Mouse (Mus musculus): ENCODE measurements around the gene Ero1l. TPM values are rescaled to one million over a fixed set of nuclear protein-coding genes. Genes with fewer than 3 reads are reported as not detected.
A peak's percentile ranks its signal among the peaks of the same experiment; 100 is the strongest.

The Ero1l gene
- polyA plus RNA-seq, 1 experiment: 9.4 TPM

- H3K27me3 ChIP-seq (replicated peaks; ENCODE audit: control insufficient read depth, insufficient read depth, low read length): no peaks in the 10 kb centered on the region
- 14% methylated on average over 8 of the region's 8 CpGs for WGBS
- H3K36me3 ChIP-seq (ENCODE audit: control insufficient read depth, insufficient read depth, low read length): peaks cover 3% of the 10 kb centered on the region
- no peak for DNase-seq
- peak overlapping the region; percentile 14; the same call in 1 of the 2 replicates for H3K4me3 ChIP-seq (ENCODE audit: insufficient read depth, low read depth, low read length)
- no peak overlapping the region for H3K27ac ChIP-seq (ENCODE audit: insufficient read depth, low read depth, low read length)
- no peaks in the 10 kb centered on the region for H3K4me1 ChIP-seq (ENCODE audit: control insufficient read depth, insufficient read depth, low read length)
- TF ChIP-seq CTCF (conservative IDR thresholded peaks at IDR 0.05; ENCODE audit: insufficient read depth, insufficient read length, low read depth, low read length) (no peak), POLR2A (IDR thresholded peaks at IDR 0.05; ENCODE audit: low read depth, low read length) (no peak)
These were observed 10.5 kb upstream of the Ero1l start for GRCm38 (mm10) chr14:45329018-45329588.

GRCm38 (mm10) chr14:45328072-45328713 lies 9.6 kb upstream of the Ero1l start:
- 92% methylated on average over 4 of the region's 4 CpGs for WGBS
- Histone ChIP-seq H3K4me3 (ENCODE audit: insufficient read depth, low read depth, low read length) (no peak overlapping the region), H3K36me3 (ENCODE audit: control insufficient read depth, insufficient read depth, low read length) (peaks cover 3% of the 10 kb centered on the region; the same call in 1 of the 2 replicates), H3K27me3 (replicated peaks; ENCODE audit: control insufficient read depth, insufficient read depth, low read length) (no peaks in the 10 kb centered on the region), H3K27ac (ENCODE audit: insufficient read depth, low read depth, low read length) (no peak overlapping the region), H3K4me1 (ENCODE audit: control insufficient read depth, insufficient read depth, low read length) (no peaks in the 10 kb centered on the region)
- TF ChIP-seq POLR2A (IDR thresholded peaks at IDR 0.05; ENCODE audit: low read depth, low read length) (no peak), CTCF (conservative IDR thresholded peaks at IDR 0.05; ENCODE audit: insufficient read depth, insufficient read length, low read depth, low read length) (no peak)
- no peak for DNase-seq

GRCm38 (mm10) chr14:45325471-45325870 lies 6.9 kb upstream of the Ero1l start:
- peak; percentile 45 for DNase-seq
- Histone ChIP-seq H3K4me1 (ENCODE audit: control insufficient read depth, insufficient read depth, low read length) (no peaks in the 10 kb centered on the region), H3K27ac (ENCODE audit: insufficient read depth, low read depth, low read length) (no peak overlapping the region), H3K4me3 (ENCODE audit: insufficient read depth, low read depth, low read length) (no peak overlapping the region), H3K27me3 (replicated peaks; ENCODE audit: control insufficient read depth, insufficient read depth, low read length) (no peaks in the 10 kb centered on the region), H3K36me3 (ENCODE audit: control insufficient read depth, insufficient read depth, low read length) (no peaks in the 10 kb centered on the region)
- TF ChIP-seq CTCF (conservative IDR thresholded peaks at IDR 0.05; ENCODE audit: insufficient read depth, insufficient read length, low read depth, low read length) (no peak), POLR2A (IDR thresholded peaks at IDR 0.05; ENCODE audit: low read depth, low read length) (no peak)

DNA sequence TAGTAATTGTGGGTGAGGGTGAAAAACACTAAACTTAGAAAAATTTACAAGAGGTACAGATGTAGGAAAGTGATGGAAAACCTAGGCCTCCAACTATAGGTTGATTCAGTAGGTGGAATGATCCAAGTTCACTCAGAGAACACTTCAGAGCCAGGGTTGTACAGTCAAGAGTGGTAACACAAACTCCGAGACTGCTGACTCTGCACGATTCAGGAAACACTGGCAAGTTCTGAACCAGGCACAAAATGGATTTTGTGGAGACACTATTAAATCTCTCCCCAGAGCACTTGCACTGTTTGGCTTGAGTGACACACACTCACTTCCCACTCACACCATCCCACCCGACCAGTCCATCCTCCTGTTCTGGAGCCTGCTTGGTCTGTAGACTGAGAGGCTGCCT lies 4.7 kb upstream of the Ero1l start:
- no peaks in the 10 kb centered on the region for H3K36me3 ChIP-seq (ENCODE audit: control insufficient read depth, insufficient read depth, low read length)
- 93% methylated on average over 3 of the region's 3 CpGs for WGBS
- TF ChIP-seq POLR2A (IDR thresholded peaks at IDR 0.05; ENCODE audit: low read depth, low read length) (no peak), CTCF (conservative IDR thresholded peaks at IDR 0.05; ENCODE audit: insufficient read depth, insufficient read length, low read depth, low read length) (no peak)
- no peak overlapping the region for H3K4me3 ChIP-seq (ENCODE audit: insufficient read depth, low read depth, low read length)
- no peak overlapping the region for H3K27ac ChIP-seq (ENCODE audit: insufficient read depth, low read depth, low read length)
- no peaks in the 10 kb centered on the region for H3K4me1 ChIP-seq (ENCODE audit: control insufficient read depth, insufficient read depth, low read length)
- H3K27me3 ChIP-seq (replicated peaks; ENCODE audit: control insufficient read depth, insufficient read depth, low read length): no peaks in the 10 kb centered on the region
- no peak for DNase-seq

- Histone ChIP-seq H3K4me3 (ENCODE audit: insufficient read depth, low read depth, low read length) (no peak overlapping the region), H3K36me3 (ENCODE audit: control insufficient read depth, insufficient read depth, low read length) (no peaks in the 10 kb centered on the region), H3K27me3 (replicated peaks; ENCODE audit: control insufficient read depth, insufficient read depth, low read length) (no peaks in the 10 kb centered on the region), H3K4me1 (ENCODE audit: control insufficient read depth, insufficient read depth, low read length) (no peaks in the 10 kb centered on the region), H3K27ac (ENCODE audit: insufficient read depth, low read depth, low read length) (no peak overlapping the region)
- 89% methylated on average over 2 of the region's 2 CpGs for WGBS
- no peak for TF ChIP-seq CTCF (conservative IDR thresholded peaks at IDR 0.05; ENCODE audit: insufficient read depth, insufficient read length, low read depth, low read length)
- TF ChIP-seq POLR2A (IDR thresholded peaks at IDR 0.05; ENCODE audit: low read depth, low read length): no peak
- no peak for DNase-seq
These were observed 3.9 kb upstream of the Ero1l start for GRCm38 (mm10) chr14:45322450-45322849.

DNA sequence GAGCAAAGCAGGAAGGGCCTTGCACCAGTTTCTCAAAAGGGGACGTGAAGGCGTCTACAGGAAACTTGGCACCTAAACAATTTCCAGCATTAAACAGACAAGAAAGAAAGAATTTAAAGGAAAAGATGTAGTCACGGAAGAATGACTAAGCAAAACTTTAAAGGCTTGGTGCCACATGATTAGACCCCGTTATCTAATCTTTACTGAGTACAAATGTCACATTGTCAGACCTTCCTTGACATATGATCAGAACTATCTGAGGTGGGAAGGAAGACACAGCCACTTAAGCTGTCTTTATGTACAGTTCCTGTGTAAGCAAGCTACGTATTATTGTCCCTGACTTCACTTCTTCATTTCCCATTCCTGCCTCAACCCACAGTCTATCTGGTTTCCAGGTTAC lies 3.1 kb upstream of the Ero1l start:
- WGBS: 68% methylated on average over 5 of the region's 5 CpGs
- no peak overlapping the region for H3K4me3 ChIP-seq (ENCODE audit: insufficient read depth, low read depth, low read length)
- H3K36me3 ChIP-seq (ENCODE audit: control insufficient read depth, insufficient read depth, low read length): no peaks in the 10 kb centered on the region
- TF ChIP-seq POLR2A (IDR thresholded peaks at IDR 0.05; ENCODE audit: low read depth, low read length) (no peak), CTCF (conservative IDR thresholded peaks at IDR 0.05; ENCODE audit: insufficient read depth, insufficient read length, low read depth, low read length) (no peak)
- no peaks in the 10 kb centered on the region for H3K4me1 ChIP-seq (ENCODE audit: control insufficient read depth, insufficient read depth, low read length)
- no peak overlapping the region for H3K27ac ChIP-seq (ENCODE audit: insufficient read depth, low read depth, low read length)
- DNase-seq: no peak
- no peaks in the 10 kb centered on the region for H3K27me3 ChIP-seq (replicated peaks; ENCODE audit: control insufficient read depth, insufficient read depth, low read length)

DNA sequence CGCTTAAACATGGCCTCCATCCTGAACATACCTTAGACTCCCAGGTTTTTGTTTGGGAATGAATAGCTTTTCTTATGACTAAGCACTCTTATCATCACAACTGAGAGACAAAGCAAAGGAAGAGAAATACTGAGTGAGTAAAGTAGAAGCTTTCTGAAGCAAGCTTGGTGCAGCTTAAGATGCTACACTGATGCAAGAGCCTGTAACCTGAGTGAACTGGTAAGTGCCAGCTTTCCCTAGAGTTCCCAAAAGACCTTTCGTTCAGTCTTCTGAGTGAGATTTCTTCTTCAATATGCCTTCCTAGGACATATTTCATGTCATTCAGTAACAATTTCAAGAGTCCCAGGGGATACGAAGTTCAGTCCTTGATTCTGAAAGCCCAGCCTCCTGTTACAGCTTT lies 2.5 kb upstream of the Ero1l start:
- 72% methylated on average over 3 of the region's 3 CpGs for WGBS
- no peak for DNase-seq
- TF ChIP-seq POLR2A (IDR thresholded peaks at IDR 0.05; ENCODE audit: low read depth, low read length) (no peak), CTCF (conservative IDR thresholded peaks at IDR 0.05; ENCODE audit: insufficient read depth, insufficient read length, low read depth, low read length) (no peak)
- no peaks in the 10 kb centered on the region for H3K27me3 ChIP-seq (replicated peaks; ENCODE audit: control insufficient read depth, insufficient read depth, low read length)
- no peaks in the 10 kb centered on the region for H3K36me3 ChIP-seq (ENCODE audit: control insufficient read depth, insufficient read depth, low read length)
- no peaks in the 10 kb centered on the region for H3K4me1 ChIP-seq (ENCODE audit: control insufficient read depth, insufficient read depth, low read length)
- no peak overlapping the region for H3K4me3 ChIP-seq (ENCODE audit: insufficient read depth, low read depth, low read length)
- H3K27ac ChIP-seq (ENCODE audit: insufficient read depth, low read depth, low read length): no peak overlapping the region
